Mouse (Mus musculus): Measurements from ENCODE around the gene Rbms1. TPM values are rescaled to one million over a fixed set of nuclear protein-coding genes. Genes with fewer than 3 reads are reported as not detected.

The Rbms1 gene
- polyA plus RNA-seq, 1 experiment: 82.5 TPM

- TF ChIP-seq GATA1 (IDR thresholded peaks at IDR 0.05; ENCODE audit: low read length): no peak
These were observed 60.4 kb downstream of the Rbms1 start for GRCm38 (mm10) chr2:60902446-60903137.

- TF ChIP-seq GATA1 (IDR thresholded peaks at IDR 0.05; ENCODE audit: low read length): no peak
These were observed 61.5 kb downstream of the Rbms1 start for GRCm38 (mm10) chr2:60901511-60901951.

GRCm38 (mm10) chr2:60901013-60901412 lies 62.0 kb downstream of the Rbms1 start:
- TF ChIP-seq GATA1 (IDR thresholded peaks at IDR 0.05; ENCODE audit: low read length): no peak

GRCm38 (mm10) chr2:60893042-60893441 lies 70.0 kb downstream of the Rbms1 start:
- no peak for TF ChIP-seq GATA1 (IDR thresholded peaks at IDR 0.05; ENCODE audit: low read length)

GRCm38 (mm10) chr2:60883931-60884330 lies 79.1 kb downstream of the Rbms1 start:
- TF ChIP-seq GATA1 (IDR thresholded peaks at IDR 0.05; ENCODE audit: low read length): no peak

- no peak for TF ChIP-seq GATA1 (IDR thresholded peaks at IDR 0.05; ENCODE audit: low read length)
These were observed 80.0 kb downstream of the Rbms1 start for GRCm38 (mm10) chr2:60883043-60883365.

GRCm38 (mm10) chr2:60882202-60883042 lies 80.6 kb downstream of the Rbms1 start:
- no peak for TF ChIP-seq GATA1 (IDR thresholded peaks at IDR 0.05; ENCODE audit: low read length)

GRCm38 (mm10) chr2:60881571-60882041 lies 81.4 kb downstream of the Rbms1 start:
- TF ChIP-seq GATA1 (IDR thresholded peaks at IDR 0.05; ENCODE audit: low read length): no peak

GRCm38 (mm10) chr2:60880789-60881570 lies 82.0 kb downstream of the Rbms1 start:
- TF ChIP-seq GATA1 (IDR thresholded peaks at IDR 0.05; ENCODE audit: low read length): no peak

- no peak for TF ChIP-seq GATA1 (IDR thresholded peaks at IDR 0.05; ENCODE audit: low read length)
These were observed 82.8 kb downstream of the Rbms1 start for GRCm38 (mm10) chr2:60879966-60880788.

- TF ChIP-seq GATA1 (IDR thresholded peaks at IDR 0.05; ENCODE audit: low read length): no peak
These were observed 83.7 kb downstream of the Rbms1 start for GRCm38 (mm10) chr2:60879141-60879818.

- TF ChIP-seq GATA1 (IDR thresholded peaks at IDR 0.05; ENCODE audit: low read length): no peak
These were observed 85.2 kb downstream of the Rbms1 start for GRCm38 (mm10) chr2:60877543-60878386.

GRCm38 (mm10) chr2:60876891-60877290 lies 86.1 kb downstream of the Rbms1 start:
- TF ChIP-seq GATA1 (IDR thresholded peaks at IDR 0.05; ENCODE audit: low read length): no peak

All from G1E-ER4 (cell line).